Mouse (Mus musculus) frontal cortex, adult (tissue): ENCODE measurements at regions not wholly inside any gene's neighbourhood (a gene's known extent, or its start where the extent isn't known, plus 50 kb on each side); places are given as distances from the start of the nearest gene placed in this dataset.

Experiments used
- ATAC-seq: cut with Nextera tagmentation; 2 replicates; pipeline ENCODE4 v1.9.2; 2017; ENCODE audit warnings: mild to moderate bottlenecking, moderate library complexity, mixed read lengths; ENCODE audit not compliant: low TSS enrichment

DNA sequence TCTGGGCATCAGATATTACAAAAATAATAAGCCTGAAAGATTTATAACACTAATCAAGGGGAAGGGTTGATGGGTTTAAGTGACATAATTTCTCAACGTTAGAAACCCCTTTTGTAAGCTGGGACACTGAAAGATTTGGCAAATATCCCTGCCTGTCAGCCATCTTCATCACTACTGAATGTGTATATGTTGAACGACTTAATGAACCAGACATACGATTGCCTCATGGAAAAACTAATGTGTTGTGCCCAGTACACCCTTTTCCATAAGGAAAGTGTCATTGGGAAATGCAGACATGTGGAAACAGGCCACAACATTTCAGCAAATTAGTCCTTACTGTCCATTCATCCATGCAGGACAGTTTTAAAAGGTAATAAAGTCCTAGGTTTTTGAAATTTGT is 240.7 kb upstream of the Prep start:
- no peak for ATAC-seq

DNA sequence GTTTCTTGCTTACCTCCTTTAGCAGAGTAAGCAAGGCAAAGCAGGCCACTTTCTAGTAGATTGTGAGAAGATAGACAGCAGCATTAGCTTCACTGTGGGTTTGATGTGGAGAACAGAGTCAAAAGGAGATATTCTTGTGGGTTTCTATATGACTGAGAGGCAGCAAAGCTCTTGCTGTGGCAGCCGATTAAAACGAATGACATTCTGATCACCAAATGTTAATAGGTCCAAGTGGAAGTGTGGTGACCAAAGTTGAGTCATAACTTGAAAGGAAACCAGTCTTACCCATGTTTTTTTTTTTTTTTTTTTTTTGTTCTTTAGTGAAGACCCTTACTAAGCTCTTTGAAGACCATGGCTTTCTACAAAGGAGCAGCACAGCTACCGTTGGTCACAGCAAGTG is 245.3 kb upstream of the Prep start:
- no peak for ATAC-seq

DNA sequence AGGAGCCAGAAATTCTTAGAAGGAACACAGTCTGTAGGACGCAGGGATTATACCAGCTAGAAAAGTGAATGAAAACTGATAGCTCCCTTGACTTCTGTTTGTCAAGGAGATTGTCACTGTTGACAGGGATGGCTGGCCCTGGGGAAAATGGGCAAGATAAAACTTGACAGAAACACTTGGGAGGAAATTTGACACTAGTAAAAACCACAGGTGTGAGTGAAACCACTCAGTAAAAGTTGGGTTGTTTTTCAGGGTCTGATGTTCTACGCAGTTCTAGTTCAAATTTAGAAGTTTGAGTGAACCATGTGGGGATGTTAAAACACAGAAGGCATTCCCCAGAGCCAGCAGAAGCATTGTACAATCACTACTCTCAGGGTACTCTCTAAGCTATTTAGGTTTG is 246.6 kb upstream of the Prep start:
- ATAC-seq = no peak

DNA sequence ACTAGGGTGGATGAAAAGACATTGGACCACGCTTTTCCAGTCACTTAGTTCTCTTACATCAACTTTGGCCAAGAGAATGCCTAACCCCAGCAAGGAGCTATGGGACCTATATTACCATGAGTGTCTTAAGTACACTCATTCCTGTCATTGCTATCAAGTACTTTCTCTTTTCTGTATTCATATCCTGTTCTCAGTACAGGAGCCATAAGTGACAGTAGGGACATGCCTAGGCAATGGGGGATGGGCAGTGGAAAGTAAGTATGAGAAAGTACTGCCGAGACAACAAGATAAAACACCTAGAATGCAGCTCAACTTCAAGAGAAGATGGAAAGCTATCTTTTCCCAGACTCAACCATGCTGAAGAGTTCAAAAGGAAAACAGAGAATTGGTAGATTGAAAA is 247.6 kb upstream of the Prep start:
- no peak for ATAC-seq

DNA sequence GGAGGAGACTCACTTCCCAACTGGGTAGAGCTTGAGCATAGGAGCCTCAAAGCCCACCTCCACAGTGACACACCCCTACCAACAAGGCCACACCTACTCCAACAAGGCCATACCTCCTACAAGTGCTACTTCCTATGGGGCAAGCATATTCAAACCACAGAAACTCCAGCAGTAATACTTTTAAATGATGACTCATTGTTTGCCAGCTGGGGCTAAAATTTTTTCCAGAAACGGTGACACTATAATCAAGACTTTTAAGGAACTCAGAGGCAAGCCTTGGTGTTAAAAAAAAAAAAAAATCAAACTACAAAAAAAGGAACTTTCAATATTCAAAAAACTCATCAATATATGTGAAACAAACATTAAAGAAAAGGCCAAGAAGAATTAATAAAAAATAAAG is 248.4 kb upstream of the Prep start:
- no peak for ATAC-seq

DNA sequence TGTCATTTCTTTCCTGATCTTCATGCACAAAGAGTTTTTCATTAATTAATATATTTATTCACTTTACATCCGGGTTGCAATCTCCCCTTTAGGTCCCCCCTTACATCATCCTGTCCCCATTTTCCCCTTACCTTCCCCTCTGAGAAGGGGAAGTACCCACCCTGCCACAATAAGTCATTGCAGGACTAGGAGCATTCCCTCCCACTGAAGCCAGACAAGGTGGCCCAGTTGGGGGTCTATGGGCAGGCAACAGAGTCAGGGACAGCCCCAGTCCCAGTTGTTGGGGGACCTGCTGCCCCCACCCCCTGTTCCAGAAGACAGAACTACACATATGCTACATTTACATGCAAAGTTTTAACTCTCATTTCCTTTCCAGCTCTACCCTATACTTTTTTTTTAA is 267.9 kb upstream of the Prdm1 start:
- ATAC-seq = no peak

DNA sequence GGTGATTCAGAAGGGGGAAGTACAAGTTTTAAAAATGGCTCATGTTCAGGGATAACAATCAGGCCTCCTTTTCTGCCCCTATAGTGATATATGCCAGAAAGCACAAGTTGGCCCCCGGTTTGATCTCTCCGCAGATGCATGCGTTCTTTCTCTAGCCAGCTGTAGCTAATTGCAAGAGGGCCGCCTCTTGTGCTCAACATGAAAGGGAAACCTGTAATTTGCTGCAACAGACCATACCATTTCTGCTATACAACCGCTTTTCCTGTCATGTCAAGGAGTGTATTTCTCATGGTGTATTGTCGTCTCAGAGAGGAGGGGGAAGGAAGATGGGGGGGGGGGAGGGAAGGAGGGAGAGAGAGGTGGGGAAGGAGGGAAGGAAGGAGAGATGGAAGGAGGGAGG is 257.1 kb upstream of the Prdm1 start:
- ATAC-seq = no peak

DNA sequence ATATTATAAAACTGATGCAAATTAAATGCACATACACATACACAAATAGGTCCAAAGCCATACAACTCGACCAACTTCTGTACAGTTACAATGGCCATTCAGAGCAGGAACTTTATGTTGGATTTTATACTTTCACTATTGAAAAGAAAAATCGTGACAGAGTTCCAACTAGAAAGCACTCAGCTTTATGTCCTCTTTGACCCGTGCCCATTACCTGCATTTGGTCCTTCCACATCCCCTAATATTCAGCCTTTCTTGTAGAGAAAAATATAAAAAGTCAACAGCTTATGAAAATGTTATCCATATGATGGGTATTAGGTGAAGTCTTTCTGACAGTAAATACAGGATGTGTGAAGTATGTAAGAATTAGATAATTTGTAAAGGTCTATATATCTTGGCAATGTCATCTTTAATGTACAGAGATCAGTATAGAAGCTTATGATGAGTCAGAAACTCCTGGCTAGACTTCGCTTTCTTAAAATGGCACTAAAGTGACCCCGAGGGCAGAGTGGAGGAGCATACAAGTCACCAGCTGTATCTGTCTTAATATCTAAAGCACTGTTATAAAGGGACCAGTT is 252.2 kb upstream of the Prdm1 start:
- ATAC-seq = no peak

DNA sequence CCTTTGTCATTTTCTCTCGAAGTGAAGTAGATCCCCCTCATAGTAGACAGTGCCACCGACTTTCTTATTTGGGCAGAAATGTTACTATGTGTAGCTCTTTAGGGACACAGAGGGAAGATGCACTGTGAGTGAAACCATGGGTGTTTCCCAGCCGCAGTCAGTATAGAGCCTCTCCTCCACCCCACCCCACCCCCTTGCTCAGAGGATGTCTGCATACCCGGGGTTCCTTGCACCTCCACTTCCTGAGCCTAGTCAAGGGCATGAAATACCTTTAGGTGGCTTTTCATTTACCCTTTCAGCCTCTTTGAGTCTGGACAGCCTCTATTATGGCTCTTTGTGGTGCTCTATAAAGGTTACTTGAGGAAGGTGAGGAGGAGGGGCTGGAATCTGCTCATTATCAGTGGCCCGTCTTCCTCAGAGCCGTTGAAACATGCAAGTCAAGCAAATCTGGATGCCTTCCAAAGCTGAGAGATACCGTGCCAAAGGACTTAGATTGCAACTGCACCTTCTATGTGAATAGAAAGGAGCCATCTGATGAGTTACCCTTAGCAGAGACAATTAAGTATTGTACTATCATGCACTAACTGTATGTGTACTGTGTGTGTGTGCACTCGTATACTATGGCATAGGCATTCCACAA is 251.4 kb upstream of the Prdm1 start:
- no peak for ATAC-seq

DNA sequence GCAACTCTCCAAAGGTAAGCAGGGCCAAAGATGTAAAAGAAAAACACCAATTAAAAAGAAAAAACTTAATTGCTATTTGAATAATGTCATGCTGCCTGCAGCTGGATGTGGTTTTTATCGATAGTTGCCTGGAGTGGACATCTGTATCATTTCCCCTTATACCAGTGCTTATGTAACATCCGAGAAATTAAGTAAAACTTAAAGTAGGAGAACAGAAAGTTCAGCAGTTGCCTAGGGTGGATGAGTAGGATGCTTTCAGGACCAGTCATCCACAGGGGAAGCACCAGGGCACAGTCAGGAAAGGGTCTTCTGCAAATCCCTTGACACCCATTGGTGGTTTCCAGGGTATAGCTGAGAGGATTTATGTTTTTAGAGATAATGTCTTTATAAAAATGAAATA is 248.9 kb upstream of the Prdm1 start:
- no peak for ATAC-seq

DNA sequence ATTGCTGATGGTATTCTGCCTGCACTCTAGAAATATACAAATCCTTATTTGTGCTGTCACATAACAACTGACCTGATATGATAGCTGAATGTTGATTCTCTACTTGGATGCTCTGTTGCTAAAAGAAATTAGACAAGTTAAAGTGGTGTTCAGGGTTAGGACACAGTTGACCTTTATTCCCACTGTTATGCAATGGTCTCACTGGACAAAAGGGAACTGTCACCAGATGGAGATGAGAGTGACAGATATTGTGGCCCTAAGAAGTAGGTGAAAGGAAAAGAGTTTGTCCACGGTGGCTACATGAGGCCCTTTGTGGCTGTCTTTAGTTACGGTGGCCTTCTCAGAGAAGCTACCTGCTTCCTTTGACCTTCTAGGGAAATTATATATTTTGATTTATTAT is 247.9 kb upstream of the Prdm1 start:
- ATAC-seq = no peak

DNA sequence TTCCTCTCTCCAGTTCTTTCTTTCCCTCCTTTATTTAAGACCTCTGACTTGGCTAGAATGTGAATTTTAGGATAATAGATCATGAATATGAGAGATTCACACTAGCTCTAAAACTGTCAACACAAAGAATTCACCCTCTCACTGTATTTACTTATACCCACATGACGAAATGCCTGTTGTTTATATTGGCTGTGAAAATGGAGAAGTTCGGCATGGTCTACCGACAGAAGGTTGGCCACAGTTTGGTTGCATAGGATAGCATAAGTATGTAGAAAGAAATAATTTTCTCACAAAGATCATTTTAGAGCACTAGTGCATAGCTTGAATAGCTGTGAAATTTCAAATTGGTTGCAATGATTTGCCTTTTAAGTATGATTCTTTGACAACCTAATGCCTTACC is 237.2 kb upstream of the Prdm1 start:
- no peak for ATAC-seq

DNA sequence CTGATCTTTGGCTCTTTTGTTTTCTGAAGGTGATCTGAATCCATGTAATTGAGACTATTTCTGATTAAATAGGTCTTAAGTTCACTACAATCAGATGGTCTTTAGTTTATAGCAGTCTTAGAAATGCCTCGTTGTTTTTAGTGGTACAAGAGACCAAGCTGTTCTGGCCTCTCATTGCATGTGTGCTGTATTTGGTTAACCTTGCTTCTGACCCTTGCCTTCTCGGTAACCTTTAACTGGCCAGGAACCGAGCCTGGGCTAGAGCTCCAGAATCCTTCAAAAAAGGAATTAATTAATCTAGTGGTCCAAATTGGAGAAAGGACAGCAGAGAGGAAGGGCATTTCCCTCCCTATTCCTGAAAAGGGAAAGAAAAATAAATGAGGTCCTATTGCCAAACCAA is 234.8 kb upstream of the Prdm1 start:
- ATAC-seq = no peak

DNA sequence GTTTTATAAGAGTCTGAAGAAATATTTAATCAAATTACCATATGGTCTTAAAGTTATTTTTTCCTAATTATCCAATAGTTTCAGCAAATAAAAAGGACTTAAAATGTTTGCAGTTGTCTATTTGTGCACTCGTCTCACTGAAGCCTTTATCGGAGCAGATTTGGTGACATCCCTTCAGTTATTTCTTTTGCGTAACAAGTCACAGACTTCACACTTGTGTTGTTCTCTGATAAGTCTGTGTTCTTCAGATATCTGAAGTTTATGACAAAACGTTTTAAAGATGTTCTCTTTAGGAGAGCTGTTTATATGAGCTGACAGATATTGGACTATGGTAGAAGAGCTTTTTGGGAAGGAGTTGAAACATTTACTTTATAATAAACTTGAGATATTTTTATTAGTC is 233.8 kb upstream of the Prdm1 start:
- ATAC-seq = no peak

DNA sequence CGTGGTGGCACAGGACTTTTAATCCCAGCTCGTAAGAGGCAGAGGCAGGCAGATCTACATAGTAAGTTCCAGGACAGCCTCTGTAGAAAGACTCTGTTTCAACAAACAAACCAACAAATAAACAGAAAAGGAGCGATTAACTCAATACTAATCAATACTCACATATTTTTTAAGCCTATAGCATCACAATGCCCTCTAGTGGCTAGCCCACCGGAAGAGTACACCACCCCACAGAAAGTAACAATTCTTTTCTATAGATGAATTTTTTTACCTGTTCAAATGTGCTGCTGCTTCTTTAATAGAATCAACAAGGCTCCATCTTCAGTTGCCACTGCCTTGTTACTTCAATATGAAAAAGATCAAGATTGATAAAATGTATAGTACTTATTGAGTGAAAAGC is 233.0 kb upstream of the Prdm1 start:
- ATAC-seq = no peak

DNA sequence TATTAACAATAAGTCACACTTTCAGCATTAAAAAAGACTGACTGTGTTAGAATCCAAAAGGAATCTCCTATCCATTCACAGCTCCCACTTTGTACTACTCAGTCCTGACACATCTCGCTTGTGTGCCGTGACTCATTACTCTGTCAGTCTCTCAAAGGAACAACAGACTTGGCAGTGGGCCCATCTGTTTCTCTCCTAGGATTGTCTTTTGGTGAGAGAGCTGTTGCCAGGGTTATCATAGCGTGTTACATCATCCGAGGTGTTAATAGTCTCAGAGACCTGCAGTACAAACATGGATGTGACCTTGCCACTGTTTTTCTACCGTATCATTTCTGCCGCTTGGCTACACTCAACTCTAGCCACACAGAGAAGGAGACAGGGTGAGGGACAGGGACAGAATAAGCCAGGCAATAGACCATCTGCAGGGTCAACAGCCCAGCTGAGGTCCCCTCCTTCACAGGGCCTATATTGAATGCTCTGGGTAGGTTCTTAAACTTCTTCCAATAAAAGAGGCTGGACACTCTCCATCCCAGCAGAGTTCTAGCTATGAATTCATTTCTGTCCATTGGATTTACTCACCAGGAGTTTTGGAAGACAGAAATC is 227.2 kb upstream of the Prdm1 start:
- peak; percentile 55; the same call in 1 of the 2 replicates for ATAC-seq

DNA sequence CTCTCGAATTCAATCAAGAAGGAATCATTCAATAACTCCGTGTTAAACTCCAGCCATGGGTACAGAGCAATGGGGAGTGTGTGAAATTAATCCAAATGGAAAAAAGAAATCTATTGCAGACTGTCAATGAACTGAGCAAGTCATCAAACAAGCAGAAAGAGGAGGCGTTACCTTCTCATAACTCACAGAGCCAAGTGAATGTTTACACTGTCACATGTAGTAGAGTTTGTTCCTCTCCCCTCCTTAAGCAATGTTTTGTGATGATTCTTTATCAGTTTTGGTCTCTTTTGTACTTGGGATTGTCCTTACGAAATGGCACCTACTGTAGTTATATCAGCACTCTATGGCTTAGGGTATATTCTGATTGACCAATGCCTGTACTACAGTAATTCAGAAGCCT is 226.6 kb upstream of the Prdm1 start:
- no peak for ATAC-seq

DNA sequence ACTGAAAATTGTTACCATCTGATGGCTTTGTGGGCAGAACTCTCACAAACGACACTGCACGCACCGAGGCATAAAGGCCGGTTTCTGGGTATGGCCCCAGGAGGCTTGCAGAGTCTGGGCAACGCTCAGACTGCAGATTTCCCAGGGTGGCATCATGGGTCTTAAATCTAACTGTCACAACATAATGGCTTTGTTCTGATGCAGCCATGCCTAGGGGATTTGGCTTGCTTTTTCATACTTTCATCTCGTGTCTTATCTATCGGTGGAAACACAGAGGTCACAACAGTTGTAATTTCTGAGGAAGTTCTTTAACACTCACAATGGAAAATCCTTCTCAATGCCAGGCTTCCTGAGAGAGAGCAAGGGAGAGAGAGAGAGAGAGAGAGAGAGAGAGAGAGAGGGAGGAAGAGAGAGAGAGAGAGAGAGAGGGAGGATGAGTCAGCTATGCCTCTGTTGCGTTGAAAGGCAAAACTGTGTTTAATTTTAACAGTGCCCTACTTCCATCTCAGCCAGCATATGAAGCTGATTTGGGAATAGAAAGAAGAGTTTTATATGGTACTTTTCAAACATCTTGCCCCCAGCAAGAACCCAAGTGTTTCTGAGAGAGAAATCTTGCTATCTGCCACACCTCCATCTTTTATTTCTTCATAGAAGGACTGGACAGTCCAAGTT is 224.6 kb upstream of the Prdm1 start:
- peak; percentile 96 for ATAC-seq

DNA sequence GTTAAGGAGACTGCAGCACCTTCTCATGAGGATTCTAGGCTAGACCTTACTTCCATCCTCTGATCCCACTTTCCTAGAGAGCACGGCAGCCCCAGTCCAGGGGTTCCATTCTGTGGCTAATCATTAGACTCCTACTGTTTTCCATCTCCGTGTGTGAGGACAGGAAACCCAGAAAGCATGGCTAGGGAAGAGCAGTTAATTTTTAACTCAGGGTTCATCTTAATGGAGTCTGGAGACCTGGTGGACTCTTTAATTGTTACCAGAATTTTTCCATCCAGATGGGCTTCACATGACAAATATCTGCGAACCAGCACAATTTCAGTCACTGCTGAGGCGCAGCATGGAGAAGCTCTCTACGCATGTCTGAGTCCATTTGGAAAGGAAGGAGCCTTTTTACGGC is 222.8 kb upstream of the Prdm1 start:
- no peak for ATAC-seq

DNA sequence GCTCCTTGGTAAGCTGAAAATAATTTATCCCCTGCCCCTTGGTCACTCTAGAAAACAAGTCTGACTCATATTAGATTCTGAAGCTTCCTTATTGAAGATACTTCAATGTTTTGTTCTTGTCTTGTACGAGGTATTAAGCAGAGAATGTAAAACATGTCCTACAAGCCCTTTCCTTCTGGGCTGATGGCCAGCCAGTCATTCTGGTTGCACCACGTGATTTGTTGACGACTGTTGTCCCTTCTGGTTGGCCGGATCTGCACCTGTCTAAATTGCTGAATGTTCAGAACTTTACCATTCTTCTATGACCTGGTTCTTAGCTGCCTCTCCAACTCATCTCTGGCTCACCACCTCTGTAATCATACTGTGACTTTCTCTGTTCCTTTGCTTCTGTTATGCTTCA is 220.9 kb upstream of the Prdm1 start:
- ATAC-seq = no peak

DNA sequence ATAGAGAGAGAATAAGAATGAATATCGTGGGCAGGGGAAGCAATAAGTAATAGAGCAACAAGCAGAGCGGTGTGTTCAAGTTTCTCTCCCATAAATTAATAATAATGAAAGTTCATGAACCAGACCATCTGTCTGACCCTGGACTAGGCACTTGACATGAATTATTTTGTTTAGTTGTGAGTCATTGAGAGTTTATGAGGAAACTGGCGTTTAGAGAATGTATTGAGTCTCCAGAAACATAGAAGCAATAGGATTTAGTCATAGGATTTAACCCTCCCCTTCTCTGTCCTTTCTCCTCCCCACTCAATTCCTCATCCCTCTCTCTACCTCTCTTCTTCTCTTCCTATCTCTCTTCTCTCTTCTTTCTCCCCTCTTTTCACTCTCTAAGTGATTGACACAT is 219.1 kb upstream of the Prdm1 start:
- ATAC-seq = no peak

DNA sequence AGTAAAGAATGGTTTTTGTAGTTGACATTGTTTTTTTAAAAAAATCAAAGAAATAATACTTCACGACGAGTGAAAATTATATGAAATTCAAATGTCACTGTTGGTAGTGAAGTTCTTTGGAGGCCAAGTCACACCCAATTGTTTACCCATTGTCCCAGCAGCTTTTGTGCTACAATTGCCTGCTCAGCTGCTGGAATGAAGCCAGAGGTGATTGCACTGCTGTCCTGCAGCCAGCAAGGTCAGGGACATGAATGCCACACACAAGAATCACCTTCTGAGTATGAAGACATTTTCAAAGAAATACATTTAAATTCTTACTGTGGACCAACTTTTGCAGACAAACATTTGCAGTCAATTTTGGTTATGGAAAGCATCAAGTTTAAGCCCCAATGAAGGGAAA is 215.9 kb upstream of the Prdm1 start:
- ATAC-seq = no peak

DNA sequence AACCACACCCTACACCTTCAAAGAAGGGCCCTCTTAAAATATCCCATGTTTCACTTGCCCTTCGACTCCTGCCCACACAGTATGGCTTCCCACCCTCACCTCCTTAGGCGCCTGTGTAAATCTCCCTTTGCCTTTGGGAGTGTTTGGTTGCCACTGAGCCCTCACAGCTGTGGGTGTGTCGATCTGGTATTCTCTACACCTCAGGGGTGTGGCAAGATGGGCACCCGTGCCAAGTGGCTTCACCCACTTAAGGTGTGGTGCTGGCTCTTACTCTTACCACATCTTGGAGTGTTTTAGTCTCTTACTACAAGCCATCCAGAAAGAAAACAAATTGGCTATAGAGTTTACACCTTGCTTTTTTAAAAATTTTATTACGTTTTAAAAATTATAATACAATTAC is 205.3 kb upstream of the Prdm1 start:
- ATAC-seq = no peak
